Mouse (Mus musculus): ENCODE measurements around the gene Hnmt. TPM values are rescaled to one million over a fixed set of nuclear protein-coding genes. Genes with fewer than 3 reads are reported as not detected.
"Not testable (repeated sequence)": the region's sequence is repeated elsewhere in the genome, so short reads cannot be mapped to it uniquely, and the experiment has no call there.

Hnmt gene
- total RNA-seq (2021) = 1 to 10 TPM; 2.5 to 3.7 TPM
- long read RNA-seq, experiment 1 = 0 reads
- long read RNA-seq, experiment 2, partial matches to known transcripts = 0 of 2 reads
- long read RNA-seq, experiment 2, other reads (novel, unspliced or antisense) = 0 of 2 reads

DNA sequence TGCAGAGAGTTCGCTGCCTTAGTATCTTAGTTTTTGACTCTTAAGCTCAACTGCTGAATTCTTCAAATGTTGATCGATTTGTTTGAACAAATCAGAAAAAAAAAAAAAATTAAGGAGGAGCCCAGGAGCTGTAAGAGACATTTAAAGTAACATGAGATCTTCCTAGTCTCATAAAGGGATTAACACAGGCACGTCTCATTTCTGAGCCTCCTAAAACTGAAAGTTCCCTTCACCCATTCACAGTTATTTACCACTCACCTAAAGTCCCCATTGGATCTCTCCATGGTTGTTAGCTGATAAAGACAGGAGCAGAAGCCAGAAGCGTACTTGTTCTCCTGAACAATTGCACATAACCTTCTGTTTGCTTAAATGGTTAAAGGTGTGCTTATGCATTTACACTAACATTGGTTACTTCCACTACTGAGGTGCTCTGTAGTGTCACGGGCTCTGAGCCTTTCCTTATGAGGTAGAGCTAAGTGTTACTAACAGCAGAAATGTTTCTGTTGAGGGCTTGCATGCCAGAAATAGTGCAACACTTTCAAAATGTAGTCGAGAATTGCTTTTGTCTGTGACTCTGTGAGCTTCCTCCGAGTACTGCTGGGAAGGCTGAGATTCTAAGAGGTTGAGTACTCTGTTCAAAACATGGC lies at the start of gene Hnmt:
Gene Hnmt (minus strand): TSS at position 51 of the 647 bp plus-strand sequence.
- DNase-seq (ENCODE audit: low spot score in 2 of 2) = no peak

- no peak for DNase-seq (ENCODE audit: low spot score in 2 of 2)
Observed at GRCm38 (mm10) chr2:24096495-24096894, 47.3 kb upstream of the Hnmt start, which contains the start of gene Tbpl2. Gene Tbpl2 (minus strand): TSS chr2:24096595.

DNA sequence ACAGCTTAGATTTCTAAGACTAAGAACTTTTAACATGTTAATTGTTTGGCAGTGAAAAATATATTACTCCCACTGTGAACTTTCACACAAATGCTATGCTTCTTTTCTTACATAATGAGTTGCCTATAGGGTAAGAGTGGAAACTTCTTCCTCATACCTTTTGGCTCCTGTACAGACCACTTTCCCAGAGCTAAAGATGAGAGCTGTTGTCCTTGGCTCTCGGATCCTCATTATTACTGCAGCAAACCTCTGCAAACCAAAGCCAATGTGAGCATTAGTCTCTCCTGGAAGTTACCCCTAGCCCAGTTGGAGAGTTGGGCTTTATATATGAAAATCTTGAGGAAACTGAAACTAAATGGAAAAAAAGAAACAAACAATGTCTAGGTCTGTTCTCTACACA lies 41.7 kb upstream of the Hnmt start:
- no peak for DNase-seq (ENCODE audit: low spot score in 2 of 2)

GRCm38 (mm10) chr2:24050459-24050858 lies 1.3 kb upstream of the Hnmt start:
- no peak for DNase-seq (ENCODE audit: low spot score in 2 of 2)

DNA sequence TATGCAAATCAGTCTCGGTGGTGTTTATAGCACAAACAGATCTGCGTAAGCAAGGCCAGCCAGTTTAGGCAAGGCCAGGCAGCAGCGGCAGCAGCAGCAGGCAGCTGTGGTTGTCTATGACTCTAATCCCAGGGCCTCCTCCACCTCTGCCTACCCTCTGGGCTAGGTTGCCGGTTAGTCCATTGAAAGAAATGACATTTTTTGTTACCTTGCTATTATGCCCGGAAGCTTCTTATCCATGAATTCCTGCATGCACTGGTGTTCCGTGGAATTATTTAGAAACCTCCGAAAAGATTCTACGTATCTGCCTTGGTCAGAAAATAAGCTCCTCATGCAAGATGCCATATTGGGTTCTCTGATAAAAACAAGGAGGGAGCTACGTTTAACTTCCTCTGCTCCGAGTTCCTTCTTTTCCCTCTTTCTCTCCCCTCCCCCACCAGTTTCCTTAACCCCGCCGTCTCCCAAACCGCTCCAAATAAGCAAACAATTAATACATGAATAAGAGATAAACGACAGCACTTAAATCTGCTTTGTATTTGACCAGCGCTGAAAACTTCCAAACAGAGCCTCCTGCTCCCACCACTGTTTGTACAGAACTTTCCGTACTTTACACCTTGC lies 605 bp downstream of the Hnmt start:
- DNase-seq (ENCODE audit: low spot score in 2 of 2) = peak; percentile 23 to 45

GRCm38 (mm10) chr2:24047551-24048479 lies 1.4 kb downstream of the Hnmt start:
- no peak for DNase-seq (ENCODE audit: low spot score in 2 of 2)

GRCm38 (mm10) chr2:24042901-24043300 lies 6.3 kb downstream of the Hnmt start:
- no peak for DNase-seq (ENCODE audit: low spot score in 2 of 2)

GRCm38 (mm10) chr2:24040531-24040930 lies 8.7 kb downstream of the Hnmt start:
- no peak for DNase-seq (ENCODE audit: low spot score in 2 of 2)

GRCm38 (mm10) chr2:24019386-24019785 lies 29.8 kb downstream of the Hnmt start:
- DNase-seq (ENCODE audit: low spot score in 2 of 2) = not testable (repeated sequence)

GRCm38 (mm10) chr2:24018966-24019365 lies 30.2 kb downstream of the Hnmt start:
- DNase-seq (ENCODE audit: low spot score in 2 of 2) = no peak

DNA sequence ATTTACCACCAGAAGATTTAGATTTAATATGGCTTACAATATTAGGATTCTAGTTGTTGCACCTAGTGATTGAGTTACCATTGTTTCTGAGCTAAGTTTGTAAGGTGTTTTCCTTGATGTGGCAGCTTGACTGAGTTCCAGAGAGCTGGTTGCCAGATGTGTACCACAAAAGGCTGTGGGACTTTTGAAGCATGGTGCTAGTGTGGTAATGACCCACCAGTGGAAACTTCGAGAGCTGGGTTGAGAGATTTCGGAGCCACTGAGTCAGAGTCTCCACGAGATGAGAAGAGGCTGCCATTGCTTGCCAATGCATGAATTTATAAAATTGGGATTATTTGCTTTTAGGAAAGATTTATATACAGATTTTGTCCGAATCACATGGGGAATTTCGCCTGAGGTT lies 34.2 kb downstream of the Hnmt start:
- no peak for DNase-seq (ENCODE audit: low spot score in 2 of 2)

DNA sequence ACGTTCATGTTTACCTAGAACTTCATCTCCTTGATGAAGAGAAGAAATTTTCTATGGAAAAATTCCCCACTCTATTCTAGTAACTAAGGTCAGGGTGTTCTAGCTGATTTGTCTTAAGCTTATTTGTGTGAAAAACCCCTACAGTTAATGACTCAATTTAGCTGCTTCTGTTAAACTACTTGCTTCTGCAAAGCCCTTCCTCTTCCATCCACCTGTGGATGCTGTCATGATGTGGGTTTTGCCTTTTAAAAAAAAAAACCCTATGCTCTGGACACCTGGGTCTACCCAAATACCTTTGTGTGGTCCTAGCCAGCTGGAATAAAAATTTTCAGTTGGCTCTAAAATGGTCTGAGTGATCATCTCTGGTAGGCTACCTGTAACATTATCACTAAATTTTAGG lies 49.9 kb downstream of the Hnmt start:
- DNase-seq (ENCODE audit: low spot score in 2 of 2) = no peak

DNA sequence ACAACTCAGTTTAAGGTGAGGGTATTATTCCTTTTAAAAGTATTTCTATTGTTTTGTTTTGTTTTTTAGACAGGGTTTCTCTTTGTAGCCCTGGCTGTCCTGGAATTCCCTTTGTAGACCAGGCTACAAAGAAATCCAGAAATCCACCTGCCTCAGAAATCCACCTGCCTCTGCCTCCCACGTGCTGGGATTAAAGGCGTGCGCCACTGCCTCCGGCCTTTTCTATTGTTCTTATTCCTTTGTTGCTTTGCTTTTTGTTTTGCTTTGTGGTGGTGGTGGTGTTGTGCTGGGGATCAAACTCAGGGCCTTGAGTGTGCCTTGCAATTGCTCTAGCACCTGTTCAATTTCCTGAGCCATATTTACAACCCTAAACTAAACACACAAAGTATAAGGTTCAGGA lies 50.4 kb downstream of the Hnmt start:
- DNase-seq (ENCODE audit: low spot score in 2 of 2) = no peak

DNA sequence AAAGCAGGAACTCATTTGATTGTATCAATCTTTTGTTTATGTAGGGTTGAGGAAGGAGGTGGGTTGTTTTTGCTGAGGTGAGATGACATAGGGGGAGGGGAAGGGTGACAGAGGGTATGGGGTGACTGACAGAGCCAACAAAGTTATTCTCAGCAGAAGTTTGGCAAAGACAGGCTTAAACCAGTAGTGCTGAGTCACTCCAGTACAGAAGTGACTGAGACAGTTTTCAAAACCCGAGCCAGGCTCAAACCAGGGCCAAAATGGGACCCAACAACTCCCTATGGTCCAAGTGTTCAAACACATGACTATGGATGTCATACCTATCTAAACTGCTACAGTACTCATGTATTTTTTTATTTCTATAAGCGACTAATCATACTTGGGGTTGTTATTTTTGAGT lies 52.4 kb downstream of the Hnmt start:
- no peak for DNase-seq (ENCODE audit: low spot score in 2 of 2)

- not testable (repeated sequence) for DNase-seq (ENCODE audit: low spot score in 2 of 2)
Observed at GRCm38 (mm10) chr2:23990034-23990573, 59.1 kb downstream of the Hnmt start.

DNA sequence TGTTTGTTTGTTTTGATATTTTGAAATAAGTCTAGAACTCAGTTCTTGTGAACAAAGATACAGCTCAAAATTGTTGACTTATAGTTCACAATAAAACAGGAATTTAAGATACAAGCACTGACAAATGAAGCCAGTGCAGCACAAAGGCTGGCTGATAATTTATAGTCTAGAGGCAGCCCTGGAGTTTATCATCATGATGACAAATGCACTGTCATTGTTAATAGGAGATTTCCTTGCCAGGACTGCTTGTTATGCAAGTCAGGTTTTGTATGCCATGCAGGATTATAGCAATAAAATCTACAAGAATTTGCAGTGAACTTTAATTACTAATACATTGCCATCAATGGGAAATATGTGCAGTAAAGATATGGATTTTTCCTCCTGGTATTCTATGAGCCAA lies 61.9 kb downstream of the Hnmt start:
- DNase-seq (ENCODE audit: low spot score in 2 of 2) = no peak

- DNase-seq (ENCODE audit: low spot score in 2 of 2) = no peak
Observed at GRCm38 (mm10) chr2:23983343-23983742, 65.9 kb downstream of the Hnmt start.

- no peak for DNase-seq (ENCODE audit: low spot score in 2 of 2)
Observed at GRCm38 (mm10) chr2:23982860-23983259, 66.3 kb downstream of the Hnmt start.

GRCm38 (mm10) chr2:23960659-23961274 lies 88.4 kb downstream of the Hnmt start:
- DNase-seq (ENCODE audit: low spot score in 2 of 2) = not testable (repeated sequence)

All from gastrocnemius, postnatal 4 days (tissue).